Mouse (Mus musculus) spleen, postnatal 4 days (tissue): ENCODE measurements around the gene Clec12b.

Source experiments
- DNase-seq, 2 experiments: peaks; one replicate each; pipeline ENCODE4 v3.0.0; 2022; ENCODE audit warnings: low spot score in 2 of 2

Clec12b gene

DNA sequence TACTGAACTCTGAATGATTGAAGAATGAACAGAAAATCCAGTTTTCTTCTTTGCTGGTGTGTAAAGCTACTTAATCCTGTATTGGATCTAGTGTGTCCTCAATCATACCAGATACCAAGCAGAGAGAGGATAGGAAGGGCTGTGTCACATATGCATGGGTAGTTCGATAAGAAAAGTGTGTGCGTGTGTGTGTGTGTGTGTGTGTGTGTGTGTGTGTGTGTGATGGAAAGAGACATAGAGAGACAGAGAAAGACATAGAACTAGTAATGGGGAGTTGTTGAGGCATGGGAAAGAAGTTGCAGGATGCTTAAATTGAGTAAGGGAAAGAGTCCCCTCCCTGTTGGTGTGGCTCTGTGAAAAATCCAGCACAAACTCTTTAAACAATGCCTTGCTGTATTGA is at the start of gene Clec12b:
Clec12b (minus strand) TSS at position 101 of the 400 bp plus-strand sequence.
- no peak for DNase-seq

DNA sequence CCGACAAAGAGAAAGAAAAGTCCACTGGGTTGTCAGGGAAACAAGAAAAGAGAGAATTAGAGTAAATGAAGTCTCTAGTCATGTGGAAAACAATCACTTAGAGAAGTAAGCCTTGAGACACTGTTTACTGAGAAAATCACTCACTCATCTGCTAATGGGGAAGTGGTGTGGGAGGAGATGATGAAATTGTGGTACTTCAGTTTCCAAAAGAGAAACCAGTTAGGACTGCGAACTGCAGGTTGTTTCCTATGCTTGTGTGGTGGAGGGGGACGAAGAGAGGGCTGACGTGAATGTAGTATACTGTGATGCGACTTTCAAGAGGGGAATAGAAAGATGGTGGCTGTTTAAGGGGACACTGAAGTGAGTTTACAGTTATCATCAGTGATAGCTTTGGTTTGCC is 48.6 kb upstream of the Clec12b start:
- no peak for DNase-seq

DNA sequence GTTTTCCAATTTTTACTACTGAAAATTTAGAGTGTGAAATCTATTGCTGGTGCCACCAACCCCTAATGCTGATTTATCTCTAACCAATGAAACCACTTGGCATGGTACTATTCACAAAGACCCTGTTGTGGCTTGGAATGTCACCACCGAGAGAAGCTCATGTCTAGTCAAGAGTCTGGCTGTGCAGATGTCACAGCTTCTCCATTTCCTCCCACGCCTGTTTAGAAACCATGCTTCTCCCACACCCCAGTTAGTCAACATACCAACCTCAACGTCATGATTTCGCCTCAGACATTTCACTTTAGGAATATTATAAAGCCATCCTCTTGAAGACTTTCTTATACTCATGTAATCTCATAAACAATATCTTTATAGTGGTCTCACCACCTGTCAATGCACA is 41.6 kb upstream of the Clec12b start:
- no peak for DNase-seq

DNA sequence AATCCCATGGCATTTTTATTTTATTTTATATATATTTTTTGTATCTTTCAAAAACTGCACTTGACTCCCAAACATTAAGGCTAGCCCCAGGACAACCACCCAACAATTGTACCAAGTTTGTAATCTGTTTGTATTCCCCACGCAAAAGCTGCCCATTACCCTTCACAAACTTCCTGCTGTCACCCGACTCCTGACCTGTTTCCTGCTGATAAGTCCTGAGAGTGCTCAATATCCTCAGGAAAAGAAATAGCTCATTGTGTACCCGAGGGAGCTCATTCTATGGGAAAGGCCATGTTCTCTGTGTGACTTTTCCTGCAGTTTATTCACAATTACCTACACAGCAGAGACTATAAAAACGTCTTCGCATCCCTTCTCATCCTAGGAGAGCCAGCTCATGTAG is 40.1 kb upstream of the Clec12b start:
- DNase-seq: no peak

DNA sequence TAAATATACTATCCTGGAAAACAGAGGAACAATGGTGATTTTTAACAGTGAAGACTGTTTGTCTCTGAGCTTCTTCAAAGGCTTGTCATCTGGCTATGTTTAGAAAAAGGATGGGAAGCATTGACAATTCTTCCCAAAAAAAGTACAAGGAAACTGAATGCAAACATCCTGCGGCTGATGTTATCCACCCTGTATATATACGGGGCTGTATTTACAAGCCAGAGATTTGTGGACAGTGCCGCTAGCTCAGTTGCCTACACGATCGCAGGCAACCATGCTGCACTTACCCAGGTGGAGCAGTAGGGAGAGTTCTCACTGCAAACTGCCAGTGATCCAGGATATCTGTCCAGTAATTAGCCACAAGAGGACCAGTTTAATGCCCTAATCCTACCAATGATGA is 39.5 kb upstream of the Clec12b start:
- DNase-seq: no peak

DNA sequence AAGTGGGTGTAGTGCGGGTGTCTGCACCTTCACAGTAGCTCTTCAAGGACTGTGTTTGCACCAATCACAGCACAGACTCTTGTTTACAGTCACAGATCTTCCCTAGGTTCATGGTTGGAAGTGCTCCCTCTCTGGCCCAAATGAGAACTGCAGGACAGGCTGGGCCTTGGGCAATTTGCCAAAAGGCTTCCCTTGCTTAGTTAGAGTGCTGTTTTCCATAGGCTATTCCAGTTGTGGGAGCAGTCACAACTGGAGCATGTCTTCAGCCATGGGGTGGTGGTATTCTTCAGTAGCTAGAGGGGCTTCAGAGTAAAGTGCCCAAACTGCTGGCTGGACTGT is 38.0 kb upstream of the Clec12b start:
- DNase-seq: peak; percentile 60 to 85

DNA sequence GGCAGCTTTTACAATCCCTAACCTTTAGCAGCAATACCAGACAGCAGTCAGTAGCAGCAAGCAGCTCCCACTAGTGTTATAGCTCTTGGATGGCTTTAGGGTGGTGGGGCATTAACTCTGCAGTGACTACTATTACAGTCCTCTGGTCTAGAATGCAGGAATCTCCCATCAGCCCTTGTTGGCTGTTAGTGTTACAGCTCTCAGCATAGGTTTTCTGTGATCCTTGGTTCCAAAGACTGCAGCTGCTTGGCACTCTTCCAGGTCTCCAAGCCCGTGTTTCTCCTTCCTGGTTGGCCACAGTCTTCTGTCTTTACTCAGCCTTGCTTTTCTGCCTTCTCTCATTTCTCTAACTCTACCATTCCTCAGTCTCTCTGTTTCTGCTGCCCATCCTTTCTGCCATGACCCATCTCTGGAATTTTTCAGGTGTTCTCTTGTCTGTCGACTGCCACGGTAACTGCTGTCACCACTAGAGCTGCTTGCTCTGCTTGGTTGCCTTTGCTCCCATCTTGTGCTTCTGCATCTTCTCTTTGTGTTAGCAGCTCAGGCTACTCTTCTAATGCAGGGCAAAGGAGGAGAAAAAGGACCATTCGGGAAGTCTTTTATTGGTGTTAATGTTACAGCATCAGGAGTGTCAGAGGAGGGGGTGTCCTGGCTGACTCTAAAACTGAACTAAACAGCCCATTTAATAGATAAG is 37.5 kb upstream of the Clec12b start:
- DNase-seq: no peak

DNA sequence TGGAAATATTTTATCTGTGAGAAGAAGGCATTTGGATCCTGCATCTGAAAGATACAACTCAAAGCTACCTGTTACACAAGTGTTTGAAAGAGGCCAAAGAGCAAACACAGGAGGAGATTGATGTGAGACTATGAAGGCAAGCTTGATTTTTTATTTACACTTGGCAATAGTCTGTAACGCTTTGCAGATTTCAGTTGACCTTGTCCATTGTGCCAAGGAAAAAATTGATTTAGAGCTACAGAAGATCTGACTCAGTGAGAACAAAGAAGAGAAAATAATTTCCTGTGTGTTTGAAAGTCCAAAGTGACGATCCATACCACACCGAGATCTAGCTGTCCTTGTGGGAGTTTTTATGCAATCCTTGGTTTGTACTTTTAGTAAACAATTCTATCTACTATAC is 36.6 kb upstream of the Clec12b start:
- DNase-seq: no peak

DNA sequence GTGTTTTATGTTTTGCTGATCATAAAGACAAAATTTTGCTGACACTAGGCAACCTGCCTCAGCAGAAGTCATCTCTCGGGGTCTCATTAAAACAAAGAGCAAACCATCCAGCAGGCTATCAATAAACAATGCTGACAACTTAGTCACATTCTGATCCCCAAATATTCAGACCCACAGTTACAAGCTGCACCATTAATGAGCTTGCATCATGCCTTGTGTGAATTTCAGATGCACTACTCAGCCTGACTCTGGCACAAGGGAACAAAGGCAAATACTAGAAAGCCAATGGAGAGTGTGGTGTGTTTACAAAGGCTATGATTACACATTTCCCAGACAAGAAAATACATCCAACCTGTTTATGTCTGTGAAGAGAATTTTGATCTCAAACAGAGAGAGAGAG is 28.5 kb upstream of the Clec12b start:
- DNase-seq: no peak

DNA sequence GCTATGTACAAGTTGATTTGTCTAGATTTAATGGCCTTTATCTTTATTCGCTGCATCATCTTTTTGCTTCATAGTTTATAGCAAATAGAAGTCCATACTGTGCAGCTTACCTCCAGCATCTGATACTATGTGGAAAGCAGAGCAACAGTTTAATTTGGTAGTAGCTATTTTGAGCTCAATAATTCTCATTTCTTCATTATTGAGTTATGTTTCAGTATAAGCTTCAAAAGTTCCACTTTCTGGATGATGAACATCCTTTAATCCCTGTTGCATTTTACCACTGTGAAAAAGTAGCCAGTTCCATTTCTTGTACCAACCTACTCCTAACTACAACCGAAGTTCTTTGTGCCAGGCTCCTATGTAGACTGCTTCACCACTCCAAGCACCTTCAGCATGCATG is 22.9 kb upstream of the Clec12b start, which contains the start of gene Clec9a:
Clec9a (plus strand) TSS at position 301 of the 400 bp plus-strand sequence.
- DNase-seq: no peak

DNA sequence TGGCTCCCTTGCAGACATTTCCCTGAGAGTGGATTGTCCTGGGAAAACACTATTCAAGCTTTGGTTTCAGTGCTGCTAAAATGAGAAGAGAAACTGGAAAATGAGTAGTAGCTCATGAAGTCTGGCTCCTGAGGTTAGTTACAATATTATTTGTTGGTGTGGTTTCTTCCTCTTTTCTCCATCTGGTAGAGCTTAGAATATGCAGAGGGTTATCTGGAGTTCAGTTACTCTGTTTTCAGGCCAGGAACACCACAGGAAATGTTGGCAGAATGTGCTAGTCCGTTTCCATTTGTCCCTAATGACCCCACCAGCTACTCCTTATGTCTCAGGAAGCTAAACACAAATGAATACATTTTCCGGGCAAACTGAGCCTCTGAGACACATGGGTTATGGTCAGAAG is 21.6 kb upstream of the Clec12b start:
- no peak for DNase-seq

DNA sequence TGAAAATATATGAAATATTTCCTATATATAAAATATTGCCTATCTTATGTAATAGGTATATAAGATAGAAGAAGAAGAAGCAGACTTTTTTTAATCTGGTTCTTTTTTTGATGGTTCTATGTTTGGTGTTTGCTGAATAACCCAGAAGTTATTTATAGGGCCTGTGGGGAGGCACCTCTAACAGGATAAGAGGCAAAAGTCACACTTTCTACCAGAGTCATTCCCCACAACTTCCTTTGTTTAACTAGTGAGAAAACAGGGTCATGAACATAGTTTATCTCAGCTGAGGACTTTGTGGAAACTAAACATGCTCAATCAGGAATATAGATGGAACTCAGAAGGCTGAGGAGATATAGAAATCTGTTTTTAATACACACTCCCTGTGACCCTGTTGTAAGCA is 20.3 kb upstream of the Clec12b start:
- DNase-seq: no peak

DNA sequence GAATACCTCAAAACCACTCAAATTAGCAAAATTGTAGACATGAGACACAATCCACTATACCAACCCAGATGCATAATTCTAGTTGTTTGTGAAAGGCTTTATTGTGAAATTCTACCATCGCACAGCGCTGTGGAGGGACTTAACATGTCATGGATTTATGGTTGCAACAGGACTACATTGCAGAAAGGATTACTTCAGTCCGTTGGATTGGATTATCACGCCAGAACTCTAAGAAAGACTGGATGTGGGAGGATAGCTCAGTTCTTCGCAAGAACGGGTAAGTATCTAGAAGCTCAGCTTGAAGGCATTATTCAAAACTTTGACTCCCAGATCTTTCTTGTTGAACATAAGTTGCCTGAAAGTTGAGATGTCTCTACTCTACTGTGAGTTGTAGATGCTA is 17.7 kb upstream of the Clec12b start:
- no peak for DNase-seq

DNA sequence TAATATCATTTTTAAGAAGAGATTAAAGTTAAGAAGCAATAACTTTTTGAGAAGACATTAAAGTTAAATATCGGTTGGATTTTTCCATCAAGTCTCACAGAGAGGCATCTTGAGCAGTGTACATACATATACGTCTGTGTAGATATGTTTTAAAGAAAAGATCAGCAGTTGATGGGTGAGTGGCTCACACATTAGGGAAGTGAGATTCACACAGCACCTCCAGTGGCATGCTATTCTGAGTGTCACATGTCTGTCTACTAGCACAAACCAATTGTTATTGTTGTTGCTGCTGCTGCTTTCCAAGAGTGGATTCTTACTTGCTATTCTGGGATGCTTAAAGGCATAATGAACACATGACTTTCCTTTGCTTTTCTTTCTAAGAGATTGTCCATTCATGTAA is 16.7 kb upstream of the Clec12b start:
- DNase-seq: no peak

DNA sequence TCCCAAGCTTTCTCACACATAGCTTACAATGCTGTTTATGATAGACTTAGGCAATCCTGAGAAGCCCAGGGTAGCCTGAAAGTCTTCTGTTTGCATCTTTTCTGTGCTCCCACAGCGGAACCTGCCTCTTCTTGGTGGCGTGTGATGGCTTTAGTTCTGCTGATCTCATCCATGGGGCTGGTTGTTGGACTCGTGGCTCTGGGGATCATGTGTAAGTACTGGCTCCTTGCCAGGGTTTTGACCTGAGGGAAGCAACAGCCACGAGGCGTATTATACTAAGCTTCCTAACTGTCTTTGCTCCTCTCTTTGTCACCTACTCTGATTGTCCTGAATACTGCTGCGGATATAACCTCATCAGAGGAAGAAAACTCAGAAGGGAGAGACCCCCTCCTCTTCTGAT is 14.3 kb upstream of the Clec12b start:
- DNase-seq: no peak

DNA sequence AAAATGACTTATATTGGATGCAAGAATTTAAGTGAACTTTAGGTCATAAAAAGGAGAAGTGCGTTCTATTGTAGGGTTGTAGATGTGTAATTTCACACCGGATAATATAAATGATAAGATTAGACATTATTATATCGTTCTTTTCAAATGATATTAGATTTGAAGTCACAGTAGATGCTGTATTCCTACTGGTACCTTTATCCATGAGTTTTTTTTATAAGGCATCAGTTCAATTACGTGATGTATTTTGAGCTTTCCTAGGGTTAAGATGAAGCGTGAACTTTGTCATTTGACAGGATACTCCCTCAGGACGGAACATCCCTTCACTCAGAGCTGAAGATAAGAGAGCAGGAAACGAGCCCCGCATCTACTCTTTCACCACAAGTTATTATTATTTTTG is 11.3 kb upstream of the Clec12b start, which contains the start of gene Clec1b:
Clec1b (plus strand) TSS at position 301 of the 400 bp plus-strand sequence.
- DNase-seq: no peak

DNA sequence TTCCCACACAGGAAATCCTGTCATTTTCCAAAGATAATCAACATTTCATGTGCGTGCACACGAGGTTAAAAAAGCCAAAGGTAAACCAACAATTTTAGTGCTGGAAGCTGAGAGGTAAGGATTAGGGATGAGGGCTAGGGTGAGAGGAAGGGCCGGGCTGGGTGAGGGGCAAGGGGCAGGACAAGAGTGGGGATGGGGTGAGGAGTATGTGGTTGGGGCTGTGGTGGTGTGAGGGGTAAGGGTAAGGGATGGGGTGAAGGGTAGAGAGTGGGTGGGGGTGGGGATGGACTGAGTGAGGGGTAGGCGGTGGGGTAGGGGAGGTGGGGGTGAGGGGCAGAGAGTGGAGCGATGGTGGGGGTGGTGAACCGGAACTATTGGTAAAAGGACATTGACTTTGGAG is 8.1 kb upstream of the Clec12b start:
- DNase-seq: no peak

DNA sequence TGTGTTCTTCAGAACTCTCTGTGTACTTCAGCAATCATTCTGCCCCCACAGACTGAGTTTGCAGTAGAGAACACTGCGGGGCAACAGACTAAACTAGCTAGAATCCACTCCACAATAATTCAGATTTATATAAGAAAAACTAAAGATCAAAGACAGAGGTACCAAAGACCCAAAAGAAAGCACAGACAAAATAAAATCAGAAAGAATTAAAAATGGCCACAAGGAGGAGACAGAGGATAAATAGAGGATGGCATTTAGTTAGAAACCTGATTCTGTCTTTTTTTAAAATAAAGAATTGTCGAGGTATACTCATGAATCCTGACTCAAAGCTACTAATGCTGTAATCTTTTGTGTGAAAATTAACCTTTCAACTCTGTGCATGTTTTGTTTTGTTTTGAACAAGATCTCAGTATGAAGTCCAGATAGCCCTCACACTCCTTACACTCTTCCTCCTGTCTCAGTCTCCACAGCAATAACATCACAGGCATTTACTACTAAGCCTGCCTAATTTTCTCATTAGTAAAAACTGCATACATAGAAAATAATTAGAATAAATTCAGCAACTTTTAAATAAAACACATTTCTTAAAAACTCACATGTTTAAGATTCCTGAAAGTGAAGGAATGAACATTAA is 7.5 kb upstream of the Clec12b start:
- no peak for DNase-seq

DNA sequence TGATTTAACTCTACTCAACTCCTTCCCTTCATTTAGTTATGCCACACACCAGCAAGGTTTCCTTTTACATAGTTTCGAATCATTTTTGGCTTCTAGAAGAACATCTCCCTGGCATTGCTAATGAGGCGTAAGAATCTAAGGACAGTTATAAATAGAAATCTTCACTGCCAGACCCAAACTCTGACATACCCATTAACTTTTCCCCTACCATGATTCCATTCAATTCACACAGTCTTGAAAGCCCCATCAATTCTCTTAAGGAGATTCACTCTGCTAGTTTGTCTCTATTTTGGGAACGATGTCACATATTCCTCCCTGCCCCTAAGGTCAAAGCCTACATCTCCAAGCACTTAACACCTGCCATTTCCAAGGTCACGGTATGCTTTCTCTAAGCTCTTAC is 674 bp downstream of the Clec12b start:
- DNase-seq: no peak

DNA sequence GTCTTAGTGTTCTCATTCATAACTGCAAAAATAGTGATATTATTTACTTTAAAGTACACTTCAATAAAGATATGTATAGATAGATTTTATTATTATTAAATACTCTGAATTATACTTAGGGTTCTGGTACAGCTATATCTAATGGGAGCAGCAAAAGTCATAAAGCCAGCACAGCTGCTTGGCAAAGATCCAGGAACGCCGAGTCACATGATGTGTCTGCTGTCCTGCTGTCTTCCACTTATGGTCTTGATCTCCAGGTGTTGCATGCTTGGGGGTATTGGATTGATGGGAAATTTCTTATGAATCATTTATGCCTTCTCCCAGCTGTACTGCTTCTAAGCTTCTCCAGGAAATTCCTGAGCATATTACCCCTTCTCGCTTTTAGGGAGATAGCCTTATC is 2.2 kb downstream of the Clec12b start:
- DNase-seq: no peak

DNA sequence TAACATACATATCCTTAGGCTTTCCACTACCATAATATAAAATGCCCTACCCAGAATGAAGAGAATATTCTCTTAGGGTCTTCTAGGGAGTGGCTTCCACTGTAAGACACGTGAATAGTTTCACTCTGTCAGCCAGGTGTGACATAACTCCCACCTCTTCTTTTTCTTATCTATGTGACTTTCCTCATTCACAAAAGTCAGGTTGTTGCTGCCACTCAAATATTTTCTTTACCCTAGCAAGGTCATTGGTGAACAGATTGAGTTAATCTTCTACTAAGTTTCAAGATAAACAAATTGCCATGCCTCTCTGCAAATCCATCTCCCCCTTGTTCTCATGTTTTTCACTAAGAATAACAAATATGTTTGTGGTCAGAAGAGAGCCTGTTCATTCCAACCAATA is 3.9 kb downstream of the Clec12b start:
- no peak for DNase-seq

DNA sequence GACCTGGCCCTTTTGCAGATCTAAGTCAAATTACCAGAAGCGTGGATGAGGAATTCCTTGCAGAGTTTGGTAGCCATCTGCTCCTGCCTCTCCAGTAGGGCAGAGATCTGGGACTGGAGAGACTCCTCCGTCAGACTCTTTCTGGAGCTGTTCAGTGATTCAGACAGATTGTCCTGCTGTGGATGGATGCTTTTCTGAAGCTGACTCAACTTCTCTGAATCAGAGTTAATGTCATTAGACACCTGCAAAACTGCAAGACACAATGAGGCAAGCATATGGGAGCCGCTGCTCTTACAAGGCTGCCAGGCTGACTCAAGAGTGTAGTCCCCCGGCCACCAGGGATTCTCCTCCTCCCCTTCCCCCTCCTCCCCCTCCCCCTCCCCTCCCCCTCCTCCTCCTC is 5.2 kb downstream of the Clec12b start:
- no peak for DNase-seq

DNA sequence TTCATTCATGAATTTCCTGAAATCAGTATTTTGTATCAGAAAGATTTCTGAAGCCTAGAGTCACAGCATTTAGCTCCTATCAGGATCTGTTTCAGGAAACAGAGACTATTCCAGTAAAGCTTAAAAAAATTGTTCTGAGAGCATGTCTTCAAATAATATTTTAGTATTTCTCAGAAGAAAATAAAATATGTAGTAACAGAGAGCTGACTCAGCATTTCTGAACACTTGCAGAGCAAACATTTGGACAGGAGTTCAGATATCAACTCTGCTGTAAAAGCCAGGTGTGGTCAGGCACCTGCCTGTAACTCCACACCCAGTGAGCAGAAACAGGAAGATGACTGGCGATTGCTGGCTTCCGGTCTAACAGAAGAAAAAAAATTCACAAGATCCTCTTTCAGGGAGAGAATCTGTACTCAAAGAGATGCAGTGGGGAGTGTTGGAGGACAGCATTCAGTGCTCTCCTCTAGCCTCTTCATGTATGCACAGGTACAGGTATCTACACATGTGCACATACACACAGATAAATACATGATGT is 10.7 kb downstream of the Clec12b start:
- DNase-seq: no peak
